Mouse (Mus musculus) MEL (cell line): Measurements from ENCODE around the gene Tff3. TPM values are rescaled to one million over a fixed set of nuclear protein-coding genes. Genes with fewer than 3 reads are reported as not detected.

Experiments
- DNase-seq: peaks from one replicate; pipeline ENCODE4 v3.0.0; 2011; ENCODE audit warnings: low read depth, low spot score
- H3K27ac ChIP-seq: 2 replicates; pipeline ENCODE4 v1.5.1; 2012; ENCODE audit warnings: low read depth, mild to moderate bottlenecking, control low read depth, low read length, moderate library complexity; ENCODE audit not compliant: control insufficient read depth
- H3K27me3 ChIP-seq, 2 experiments: fragments of 150-350 bp in 1 of 2; sonication (generic) in 1 of 2; 2 replicates each; pipeline ENCODE4 v1.6.1; 2012; ENCODE audit warnings: low read length in 2 of 2, mild to moderate bottlenecking in 2 of 2, improper control_type of control experiment in 1 of 2, moderate library complexity in 1 of 2; ENCODE audit not compliant: insufficient read depth in 2 of 2, control insufficient read depth in 1 of 2
- H3K36me3 ChIP-seq, 2 experiments: 2 replicates each; pipeline ENCODE4 v1.6.1; 2012 to 2014; ENCODE audit warnings: low read length in 2 of 2, improper control_type of control experiment in 1 of 2, inconsistent platforms in 1 of 2, mild to moderate bottlenecking in 1 of 2; ENCODE audit not compliant: insufficient read depth in 2 of 2, control insufficient read depth in 1 of 2
- H3K4me1 ChIP-seq, 2 experiments: fragments of 150-350 bp in 1 of 2; sonication (generic) in 1 of 2; 2 replicates each; pipeline ENCODE4 v1.6.1; 2012; ENCODE audit warnings: low read length in 2 of 2, improper control_type of control experiment in 1 of 2, mild to moderate bottlenecking in 1 of 2; ENCODE audit not compliant: insufficient read depth in 2 of 2, control insufficient read depth in 1 of 2
- H3K4me3 ChIP-seq, 2 experiments: fragments of 150-350 bp in 1 of 2; sonication (generic) in 1 of 2; 2 replicates each; pipeline ENCODE4 v1.5.1; 2012; ENCODE audit warnings: low read depth in 2 of 2, low read length in 2 of 2, mild to moderate bottlenecking in 2 of 2, moderate library complexity in 2 of 2, control low read depth in 1 of 2, improper control_type of control experiment in 1 of 2; ENCODE audit not compliant: control insufficient read depth in 1 of 2, insufficient read depth in 1 of 2
- H3K79me2 ChIP-seq: 2 replicates; pipeline ENCODE4 v1.6.1; 2012; ENCODE audit warnings: mild to moderate bottlenecking, low read length, moderate library complexity; ENCODE audit not compliant: control insufficient read depth, poor library complexity, insufficient read depth
- H3K9ac ChIP-seq: 2 replicates; pipeline ENCODE4 v1.6.1; 2012; ENCODE audit warnings: low read depth, mild to moderate bottlenecking, control low read depth, low read length, moderate library complexity; ENCODE audit not compliant: control insufficient read depth, poor library complexity, severe bottlenecking
- H3K9me3 ChIP-seq: fragments of 150-350 bp; sonication (generic); replicated peaks from 2 replicates; pipeline ENCODE4 v1.6.1; 2012; ENCODE audit warnings: mild to moderate bottlenecking, low read length, improper control_type of control experiment, moderate library complexity; ENCODE audit not compliant: insufficient read depth
- CHD1 ChIP-seq: IDR thresholded peaks from 2 replicates; pipeline ENCODE4 v1.6.1; 2012; ENCODE audit warnings: low read depth, mild to moderate bottlenecking, inconsistent platforms, low read length, improper control_type of control experiment
- CHD2 ChIP-seq: IDR thresholded peaks from 2 replicates; pipeline ENCODE4 v1.6.1; 2011; ENCODE audit warnings: low read length, improper control_type of control experiment
- CTCF ChIP-seq, 3 experiments: IDR thresholded peaks in 2 of 3; conservative IDR thresholded peaks in 1 of 3; 2 replicates each; pipeline ENCODE4 v1.5.1; 2011 to 2012; ENCODE audit warnings: low read length in 3 of 3, low read depth in 2 of 3, mild to moderate bottlenecking in 2 of 3, improper control_type of control experiment in 1 of 3, inconsistent platforms in 1 of 3, mixed read lengths in 1 of 3, moderate library complexity in 1 of 3; ENCODE audit not compliant: control insufficient read depth in 1 of 3, insufficient read depth in 1 of 3, poor library complexity in 1 of 3, severe bottlenecking in 1 of 3
- ELF1 ChIP-seq: IDR thresholded peaks from 2 replicates; pipeline ENCODE4 v1.6.1; 2014; ENCODE audit warnings: low read depth, mild to moderate bottlenecking, inconsistent platforms, low read length, improper control_type of control experiment, moderate library complexity
- ETS1 ChIP-seq: IDR thresholded peaks from 2 replicates; pipeline ENCODE4 v1.6.1; 2012; ENCODE audit warnings: low read depth, mild to moderate bottlenecking, inconsistent platforms, low read length, improper control_type of control experiment, moderate library complexity
- GABPA ChIP-seq: IDR thresholded peaks from 2 replicates; pipeline ENCODE4 v1.6.1; 2012; ENCODE audit warnings: low read depth, mild to moderate bottlenecking, inconsistent platforms, low read length, improper control_type of control experiment, moderate library complexity
- GATA1 ChIP-seq: IDR thresholded peaks from 2 replicates; pipeline ENCODE4 v1.6.1; 2011; ENCODE audit warnings: low read depth, low read length, improper control_type of control experiment
- JUND ChIP-seq: IDR thresholded peaks from 2 replicates; pipeline ENCODE4 v1.6.1; 2011; ENCODE audit warnings: low read depth, mild to moderate bottlenecking, improper control_type of control experiment, low read length
- KAT2A ChIP-seq: conservative IDR thresholded peaks from 2 replicates; pipeline ENCODE4 v1.6.1; 2012; ENCODE audit warnings: low read depth, low read length, improper control_type of control experiment, inconsistent platforms
- MAFK ChIP-seq: IDR thresholded peaks from 2 replicates; pipeline ENCODE4 v1.6.1; 2011; ENCODE audit warnings: low read depth, mild to moderate bottlenecking, low read length, improper control_type of control experiment, borderline replicate concordance
- MAX ChIP-seq: IDR thresholded peaks from 2 replicates; pipeline ENCODE4 v1.6.1; 2011; ENCODE audit warnings: low read length, improper control_type of control experiment
- MAZ ChIP-seq: IDR thresholded peaks from 2 replicates; pipeline ENCODE4 v1.6.1; 2012; ENCODE audit warnings: low read depth, mild to moderate bottlenecking, inconsistent platforms, low read length, improper control_type of control experiment
- MEF2A ChIP-seq: IDR thresholded peaks from 2 replicates; pipeline ENCODE4 v1.6.1; 2014; ENCODE audit warnings: low read depth, mild to moderate bottlenecking, inconsistent platforms, low read length, improper control_type of control experiment; ENCODE audit not compliant: poor library complexity, insufficient replicate concordance, severe bottlenecking; ENCODE audit errors: extremely low read depth
- MXI1 ChIP-seq: IDR thresholded peaks from 2 replicates; pipeline ENCODE4 v1.6.1; 2011; ENCODE audit warnings: mild to moderate bottlenecking, low read depth, low read length, improper control_type of control experiment
- MYB ChIP-seq: IDR thresholded peaks from 2 replicates; pipeline ENCODE4 v1.6.1; 2011; ENCODE audit warnings: mild to moderate bottlenecking, low read depth, low read length, improper control_type of control experiment
- NELFE ChIP-seq: IDR thresholded peaks from 2 replicates; pipeline ENCODE4 v1.6.1; 2011; ENCODE audit warnings: low read depth, low read length, improper control_type of control experiment
- POLR2A ChIP-seq, 2 experiments: IDR thresholded peaks; 2 replicates each; pipeline ENCODE4 v1.6.1; 2011 to 2012; ENCODE audit warnings: low read length in 2 of 2, mild to moderate bottlenecking in 2 of 2, control low read depth in 1 of 2, improper control_type of control experiment in 1 of 2, low read depth in 1 of 2, moderate library complexity in 1 of 2; ENCODE audit not compliant: control insufficient read depth in 1 of 2, insufficient read depth in 1 of 2, poor library complexity in 1 of 2
- POLR2AphosphoS2 ChIP-seq: IDR thresholded peaks from 2 replicates; pipeline ENCODE4 v1.6.1; 2011; ENCODE audit warnings: low read length, improper control_type of control experiment
- POLR2AphosphoS5 ChIP-seq: IDR thresholded peaks from 2 replicates; pipeline ENCODE4 v1.6.1; 2012; ENCODE audit warnings: low read depth, borderline replicate concordance, mild to moderate bottlenecking, inconsistent platforms, low read length, moderate library complexity, mixed read lengths
- RCOR1 ChIP-seq: IDR thresholded peaks from 2 replicates; pipeline ENCODE4 v1.6.1; 2012; ENCODE audit warnings: low read depth, mild to moderate bottlenecking, inconsistent platforms, low read length, improper control_type of control experiment
- SIN3A ChIP-seq: IDR thresholded peaks from 2 replicates; pipeline ENCODE4 v1.6.1; 2012; ENCODE audit warnings: low read length, improper control_type of control experiment, inconsistent platforms
- TBP ChIP-seq: IDR thresholded peaks from 2 replicates; pipeline ENCODE4 v1.8.0; 2011; ENCODE audit warnings: low read depth, low read length, improper control_type of control experiment
- TCF12 ChIP-seq: IDR thresholded peaks from 2 replicates; pipeline ENCODE4 v1.6.1; 2014; ENCODE audit warnings: low read depth, mild to moderate bottlenecking, inconsistent platforms, low read length, improper control_type of control experiment, moderate library complexity
- USF1 ChIP-seq: IDR thresholded peaks from 2 replicates; pipeline ENCODE4 v1.6.1; 2014; ENCODE audit warnings: low read depth, mild to moderate bottlenecking, inconsistent platforms, low read length, improper control_type of control experiment, moderate library complexity
- ZKSCAN1 ChIP-seq: IDR thresholded peaks from 2 replicates; pipeline ENCODE4 v1.6.1; 2012; ENCODE audit warnings: low read depth, mild to moderate bottlenecking, inconsistent platforms, low read length, improper control_type of control experiment, moderate library complexity
- polyA plus RNA-seq, 2 experiments: library from polyadenylated mRNA; stranded (reverse) in 1 of 2; unstranded in 1 of 2; fragments of >175 nt in 1 of 2; fragments of >200 nt in 1 of 2; gene quantifications; 2 replicates each; pipeline versions ENCODE4 v1.2.1 to v1.2.4; 2012; ENCODE audit warnings: low replicate concordance in 2 of 2, low read depth in 1 of 2; ENCODE audit not compliant: insufficient read length in 2 of 2, insufficient read depth in 1 of 2, missing spikeins in 1 of 2
- total RNA-seq: library from RNA; depleted of rRNA; stranded (reverse); fragments of 300-350 nt; gene quantifications from 2 replicates; pipeline ENCODE4 v1.2.3, GENCODE M21; 2012

The Tff3 gene
- total and polyA plus RNA-seq, 3 experiments, result not detected

DNA sequence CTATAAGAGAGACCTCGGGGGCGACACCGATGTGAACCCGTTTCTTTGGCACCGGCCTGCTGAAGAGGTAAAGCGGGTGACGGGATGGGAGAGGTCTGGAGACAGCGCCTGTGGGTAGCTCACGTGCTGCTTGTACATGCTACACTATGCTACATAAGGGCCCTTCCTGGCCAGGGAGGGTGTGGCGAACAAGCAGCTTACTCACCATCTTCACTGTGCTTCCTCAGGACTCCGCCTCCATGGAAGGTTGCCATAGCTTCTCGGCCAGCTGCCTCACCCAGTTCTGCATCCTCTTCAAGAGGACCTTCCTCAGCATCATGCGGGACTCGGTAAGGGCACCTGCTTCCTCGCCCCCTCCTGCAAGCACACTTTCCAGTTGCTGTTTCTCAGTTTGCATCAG is 21.1 kb downstream of the Tff3 start:
- Histone ChIP-seq H3K4me1 (0 out of 4 replicates have a peak, but pooled peaks cover 0 to 5% of the 10 kb centered on the region in 2 experiments), H3K4me3 (no peak overlapping the region), H3K79me2 (no peaks in the 10 kb centered on the region), H3K36me3 (no peaks in the 10 kb centered on the region), H3K9me3 (no peaks in the 10 kb centered on the region), H3K27me3 (no peaks in the 10 kb centered on the region), H3K27ac (no peak overlapping the region), H3K9ac (no peak overlapping the region)
- DNase-seq, result peak; percentile 65
- no peak for TF ChIP-seq CTCF (IDR thresholded peaks at IDR 0.05 in 2 of 3, conservative IDR thresholded peaks at IDR 0.05 in 1 of 3; ENCODE audit: control insufficient read depth in 1 of 3, insufficient read depth in 1 of 3, low read depth in 2 of 3, low read length in 3 of 3, poor library complexity in 1 of 3, severe bottlenecking in 1 of 3)
- no peak for TF ChIP-seq MAFK
- TF ChIP-seq TCF12, result no peak
- TF ChIP-seq MYB, result no peak
- no peak for TF ChIP-seq POLR2A (IDR thresholded peaks at IDR 0.05; ENCODE audit: control insufficient read depth in 1 of 2, insufficient read depth in 1 of 2, low read depth in 1 of 2, low read length in 2 of 2, poor library complexity in 1 of 2)
- TF ChIP-seq MXI1, result no peak
- no peak for TF ChIP-seq ELF1
- no peak for TF ChIP-seq GABPA
- no peak for TF ChIP-seq MAX
- no peak for TF ChIP-seq JUND

DNA sequence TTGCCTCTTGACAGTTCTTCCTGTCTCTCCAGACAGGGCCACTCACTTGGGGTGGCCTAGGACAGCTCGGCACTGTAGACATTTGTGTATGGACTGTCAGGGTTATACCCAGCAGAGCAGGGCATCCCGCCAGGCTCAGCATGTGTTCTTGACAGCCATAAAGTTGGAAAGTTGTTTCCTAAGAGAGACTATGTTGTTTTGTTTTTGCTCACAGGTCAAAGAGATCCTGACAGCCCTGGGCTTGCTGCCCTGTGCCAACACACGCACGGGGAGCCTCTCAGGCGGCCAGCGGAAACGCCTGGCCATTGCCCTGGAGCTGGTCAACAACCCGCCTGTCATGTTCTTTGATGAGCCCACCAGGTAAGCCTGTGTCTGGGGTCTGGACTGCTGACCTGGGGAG is 25.6 kb downstream of the Tff3 start:
- no peak for TF ChIP-seq MAZ
- no peak for TF ChIP-seq KAT2A
- TF ChIP-seq NELFE, result no peak
- TF ChIP-seq ZKSCAN1, result no peak
- TF ChIP-seq ETS1, result no peak
- TF ChIP-seq TBP, result no peak
- no peak for TF ChIP-seq TCF12
- TF ChIP-seq USF1, result no peak
- no peak for TF ChIP-seq ELF1
- TF ChIP-seq POLR2AphosphoS2, result no peak
- TF ChIP-seq SIN3A, result no peak
- no peak for TF ChIP-seq RCOR1
- TF ChIP-seq MXI1, result no peak
- TF ChIP-seq CHD2, result no peak
- no peak for TF ChIP-seq MAX
- TF ChIP-seq CHD1, result no peak
- TF ChIP-seq POLR2AphosphoS5, result no peak
- TF ChIP-seq GATA1, result no peak
- no peak for TF ChIP-seq MYB
- TF ChIP-seq MEF2A, result no peak
- no peaks in the 10 kb centered on the region for H3K27me3 ChIP-seq
- no peaks in the 10 kb centered on the region for H3K36me3 ChIP-seq
- H3K27ac ChIP-seq, result no peak overlapping the region
- no peaks in the 10 kb centered on the region for H3K79me2 ChIP-seq
- no peak overlapping the region for H3K9ac ChIP-seq
- no peaks in the 10 kb centered on the region for H3K9me3 ChIP-seq
- H3K4me3 ChIP-seq, result no peak overlapping the region
- no peak for DNase-seq
- H3K4me1 ChIP-seq, result no peaks in the 10 kb centered on the region
